Mouse (Mus musculus): ENCODE measurements around the gene Abi2.
A peak's percentile ranks its signal among the peaks of the same experiment; 100 is the strongest.

The Abi2 gene

GRCm38 (mm10) chr1:60488635-60489034 is 79.2 kb downstream of the Abi2 start:
- no peak for DNase-seq (ENCODE audit: low read depth in 2 of 2, low spot score in 2 of 2)

DNA sequence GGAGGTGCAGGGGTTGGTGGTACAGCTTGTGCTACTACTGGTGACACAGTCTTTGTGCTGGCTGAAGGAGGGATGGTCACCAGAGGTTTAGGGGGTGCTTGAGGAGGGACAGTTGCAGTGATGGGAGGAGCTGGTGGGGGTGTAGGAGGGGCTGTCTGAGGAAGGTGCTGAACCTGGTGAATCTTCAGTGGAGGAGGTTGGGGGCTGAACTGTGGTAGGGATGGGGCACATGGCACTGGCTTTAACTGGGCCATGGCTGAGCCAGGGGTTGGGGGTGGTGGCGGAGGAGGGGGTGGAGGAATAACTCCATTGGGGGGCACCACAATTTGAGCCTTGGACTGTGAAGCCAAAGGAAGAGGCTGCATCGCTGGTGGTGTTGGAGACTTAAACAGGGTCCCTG is 80.2 kb downstream of the Abi2 start:
- DNase-seq (ENCODE audit: low read depth in 2 of 2, low spot score in 2 of 2): no peak

- no peak for DNase-seq (ENCODE audit: low read depth in 2 of 2, low spot score in 2 of 2)
Observed at GRCm38 (mm10) chr1:60490510-60490909, 81.1 kb downstream of the Abi2 start.

DNA sequence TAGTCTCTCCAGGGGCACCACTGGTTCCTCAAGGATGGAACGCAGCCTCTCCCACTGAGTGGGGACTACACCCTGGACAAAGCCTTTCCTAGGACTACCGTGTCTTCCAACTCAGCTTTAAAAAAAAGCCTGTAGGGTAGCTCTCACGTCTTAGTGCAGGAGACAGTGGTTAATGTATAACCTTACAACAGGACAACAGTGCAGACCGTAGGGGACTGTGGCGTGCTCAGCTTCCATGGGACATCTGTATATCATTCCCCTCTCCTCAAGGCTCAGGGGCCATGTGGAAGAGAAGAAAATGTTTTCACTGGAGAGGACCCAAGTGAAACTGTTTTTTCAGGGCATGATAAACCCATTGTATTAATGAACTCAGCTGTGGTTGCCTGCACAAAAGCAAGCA is 83.0 kb downstream of the Abi2 start:
- no peak for DNase-seq (ENCODE audit: low read depth in 2 of 2, low spot score in 2 of 2)

- DNase-seq (ENCODE audit: low read depth in 2 of 2, low spot score in 2 of 2): no peak
Observed at GRCm38 (mm10) chr1:60493421-60493820, 84.0 kb downstream of the Abi2 start.

GRCm38 (mm10) chr1:60503456-60503855 is 94.0 kb downstream of the Abi2 start:
- DNase-seq (ENCODE audit: low read depth in 2 of 2, low spot score in 2 of 2): no peak

DNA sequence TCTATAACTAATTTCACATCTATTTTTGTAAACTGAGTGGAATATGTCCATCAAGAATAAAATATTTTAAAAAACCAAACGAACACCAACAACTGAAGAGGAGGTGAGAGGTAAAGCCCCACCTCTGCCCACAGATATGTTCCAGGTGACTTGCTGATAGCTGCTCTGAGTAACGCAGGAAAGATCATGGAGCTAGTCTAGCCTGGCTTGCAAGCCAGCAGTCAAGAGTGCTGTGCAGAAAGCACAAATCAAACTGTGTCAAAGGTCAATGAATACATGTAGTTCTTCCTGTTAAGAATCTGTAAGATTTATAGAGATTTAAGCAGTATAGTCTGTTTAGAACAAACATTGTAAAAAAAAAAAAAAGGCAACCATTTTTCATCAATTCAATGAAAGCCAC is 101.2 kb downstream of the Abi2 start:
- no peak for DNase-seq (ENCODE audit: low read depth in 2 of 2, low spot score in 2 of 2)

GRCm38 (mm10) chr1:60530107-60530506 is 120.7 kb downstream of the Abi2 start:
- DNase-seq (ENCODE audit: low read depth in 2 of 2, low spot score in 2 of 2): peak in 1 of 2 experiments; percentile 0

DNA sequence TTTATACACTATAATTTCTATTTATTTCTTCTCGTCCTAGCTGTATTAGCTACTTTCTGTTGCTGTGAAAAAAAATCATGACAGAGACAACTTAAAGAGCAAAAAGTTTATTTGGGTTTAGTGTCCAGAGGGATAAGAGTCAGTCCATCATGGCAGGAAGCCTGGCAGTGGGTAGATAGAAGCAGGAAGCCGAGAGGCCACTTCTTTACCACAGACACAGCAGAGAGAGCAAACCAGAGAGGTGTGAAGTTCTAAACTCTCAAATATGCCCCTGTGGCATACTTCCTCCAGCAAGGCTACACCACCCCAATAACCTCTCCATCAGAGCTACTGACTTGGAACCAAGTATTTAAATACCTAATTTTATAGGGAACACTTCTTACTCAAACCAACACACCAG is 121.2 kb downstream of the Abi2 start:
- DNase-seq (ENCODE audit: low read depth in 2 of 2, low spot score in 2 of 2): no peak
